Mouse (Mus musculus) spleen, adult 2 months (tissue): ENCODE measurements around the gene Atp6v0e2.

Experiments used
- CTCF ChIP-seq: fragments of 200-500 bp; IDR thresholded peaks from 2 replicates; pipeline ENCODE4 v1.5.1; 2011; ENCODE audit warnings: mild to moderate bottlenecking, inconsistent platforms; ENCODE audit not compliant: insufficient read depth, insufficient read length, insufficient replicate concordance; ENCODE audit errors: extremely low read depth
- POLR2A ChIP-seq: fragments of 200-500 bp; IDR thresholded peaks from 2 replicates; pipeline ENCODE4 v1.6.1; 2011; ENCODE audit warnings: low read depth, low read length, inconsistent platforms

GRCm38 (mm10) chr6:48508087-48508486 is 29.3 kb upstream of the Atp6v0e2 start:
- TF ChIP-seq CTCF (no peak), POLR2A (no peak)
